Mouse (Mus musculus) hindlimb bud, embryonic 11.5 days (tissue): ENCODE data around the gene Maff.

Experiments
- DNase-seq: peaks from one replicate; pipeline ENCODE4 v3.0.0-alpha.2; 2012; ENCODE audit warnings: low read depth, low spot score; ENCODE audit errors: extremely low spot score

Gene Maff

GRCm38 (mm10) chr15:79392527-79392926, 46.1 kb downstream of the Maff start:
- no peak for DNase-seq

GRCm38 (mm10) chr15:79393101-79393500, 46.7 kb downstream of the Maff start:
- DNase-seq, result no peak

GRCm38 (mm10) chr15:79394842-79395241, 48.4 kb downstream of the Maff start:
- no peak for DNase-seq

GRCm38 (mm10) chr15:79395281-79395680, 48.9 kb downstream of the Maff start:
- DNase-seq, result no peak

- no peak for DNase-seq
Observed at GRCm38 (mm10) chr15:79396736-79397135, 50.3 kb downstream of the Maff start.

GRCm38 (mm10) chr15:79399231-79400052, 53.0 kb downstream of the Maff start:
- no peak for DNase-seq

GRCm38 (mm10) chr15:79400134-79400974, 53.9 kb downstream of the Maff start:
- no peak for DNase-seq

GRCm38 (mm10) chr15:79400975-79401365, 54.5 kb downstream of the Maff start:
- DNase-seq, result no peak

GRCm38 (mm10) chr15:79402176-79402575, 55.8 kb downstream of the Maff start:
- DNase-seq, result no peak

- no peak for DNase-seq
Observed at GRCm38 (mm10) chr15:79402836-79403762, 56.7 kb downstream of the Maff start, which contains the start of gene Tmem184b. Gene Tmem184b, minus strand, starts transcription at chr15:79403569.

- DNase-seq, result no peak
Observed at GRCm38 (mm10) chr15:79403763-79404210, 57.4 kb downstream of the Maff start.

- DNase-seq, result no peak
Observed at GRCm38 (mm10) chr15:79404277-79404676, 57.9 kb downstream of the Maff start.

- DNase-seq, result no peak
Observed at GRCm38 (mm10) chr15:79406564-79406963, 60.1 kb downstream of the Maff start.
